Mouse (Mus musculus) Patski (cell line): ENCODE results near the gene Mrgprd. TPM values are rescaled to one million over a fixed set of nuclear protein-coding genes. Genes with fewer than 3 reads are reported as not detected.

Source experiments
- ATAC-seq: fragments of 100-300 bp; one replicate; pipeline ENCODE4 v1.8.0; 2021
- CTCF ChIA-PET: fragments of 350-600 bp; sonication (Branson Sonifier 250); formaldehyde crosslinking; loops from one replicate; lab custom pipeline; 2022; ENCODE audit warnings: inconsistent platforms; lab: Charles Lee
- POLR2A ChIA-PET: fragments of 350-600 bp; sonication (Branson Sonifier 250); formaldehyde crosslinking; loops from one replicate; lab custom pipeline; 2022; ENCODE audit warnings: antibody characterized with exemption, inconsistent platforms; lab: Charles Lee
- DNase-seq: peaks from one replicate; pipeline ENCODE4 v3.0.0-alpha.2; 2011; ENCODE audit warnings: low read depth, low spot score
- H3K27me3 ChIP-seq: fragments of 371-371 bp; one replicate; pipeline ENCODE4 v1.5.1; 2021
- CTCF ChIP-seq: fragments of 100-300 bp; IDR thresholded peaks from one replicate; pipeline ENCODE4 v1.5.1; 2021
- in situ Hi-C: fragments of 300-500 bp; cut with MboI; formaldehyde crosslinking; loops from 3 replicates; pipeline ENCODE4 v1.11.1; 2018; ENCODE audit warnings: low pct_unique_long_range_greater_than_20kb, mixed read lengths
- polyA plus RNA-seq: library from polyadenylated mRNA; unstranded; gene quantifications from one replicate; pipeline ENCODE4 v1.2.3, GENCODE M21; 2021

Mrgprd gene
- polyA plus RNA-seq, 1 experiment from 2014 or later, result not detected

DNA sequence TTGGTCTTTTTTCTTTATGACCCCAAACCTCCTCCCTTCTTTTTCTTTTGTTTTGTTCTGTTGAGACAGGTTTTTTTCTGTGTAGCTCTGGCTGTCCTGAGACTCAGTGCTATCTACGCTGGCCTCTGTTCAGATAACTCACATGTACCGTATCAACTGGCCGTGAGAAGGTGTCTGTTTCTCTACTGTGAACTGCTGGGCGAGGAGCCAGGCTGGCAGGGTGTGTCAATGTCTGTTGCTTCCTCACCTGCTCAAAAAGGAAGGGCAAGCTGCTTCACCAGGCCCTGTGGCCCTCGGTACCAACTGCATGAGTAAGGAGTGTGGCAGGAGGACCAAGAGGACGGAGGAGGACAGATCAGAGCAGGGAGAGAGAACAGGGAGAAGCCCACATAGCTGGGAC lies 27.2 kb upstream of the Mrgprd start:
- ATAC-seq, result no peak
- ChIA-PET POLR2A (no interaction called here), CTCF (interaction anchor here (1.7 kb wide), 1 partner anchor 42 kb away, joined by 6 read pairs; no protein-coding TSS in a partner anchor)
- in situ Hi-C loops, result no loop called here
- DNase-seq, result no peak
- no peaks in the 10 kb centered on the region for H3K27me3 ChIP-seq
- TF ChIP-seq CTCF, result no peak

DNA sequence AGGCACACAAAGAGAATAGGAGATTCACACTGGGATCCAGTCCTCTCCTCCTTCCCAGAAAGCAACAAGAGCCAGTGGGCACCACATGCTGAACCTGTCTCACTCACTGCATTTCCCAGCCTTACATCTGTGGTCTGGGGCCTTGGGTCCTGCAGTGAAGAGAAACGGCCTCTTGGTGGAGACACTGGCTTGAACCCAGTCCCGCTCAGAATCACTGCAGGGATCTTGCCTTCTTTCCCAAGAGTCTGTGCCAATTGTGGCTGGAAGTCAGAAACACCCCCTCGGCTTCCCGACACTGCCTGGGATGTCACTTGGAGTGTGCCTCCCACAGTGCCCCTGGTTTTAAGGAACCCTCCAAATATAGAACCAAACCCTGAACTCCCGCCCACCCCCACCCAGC lies 25.3 kb upstream of the Mrgprd start:
- ChIA-PET CTCF (interaction anchor here (0.6 to 0.8 kb wide), 2 partner anchors 11 to 51 kb away, joined by 3 read pairs; partner anchors contain the start of gene Mrgprf), POLR2A (interaction anchor here (0.7 kb wide), 1 partner anchor 67 kb away, joined by 4 read pairs; no protein-coding TSS in a partner anchor)
- DNase-seq (no peak), ATAC-seq (peak; percentile 62)
- no peaks in the 10 kb centered on the region for H3K27me3 ChIP-seq
- in situ Hi-C loops, result no loop called here
- peak; percentile 85 for TF ChIP-seq CTCF

DNA sequence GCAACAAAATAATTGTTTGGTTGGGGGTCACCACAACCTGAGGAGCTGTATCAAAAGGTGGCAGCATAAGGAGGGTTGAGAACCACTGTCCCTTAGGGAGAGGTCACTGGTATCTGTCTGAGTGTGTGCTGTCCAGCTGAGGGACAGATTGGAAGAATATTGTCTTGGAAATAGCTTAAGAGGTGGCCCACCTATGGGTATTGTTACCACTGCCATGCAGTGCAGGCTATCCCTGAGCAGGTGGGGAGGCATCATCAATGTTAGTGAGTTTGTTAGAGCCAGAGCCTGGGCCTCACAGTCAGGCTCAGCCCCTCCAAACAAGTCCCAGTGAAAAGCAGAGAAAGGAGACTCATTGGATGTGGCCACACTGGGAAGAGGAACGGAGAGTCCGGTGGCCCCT lies 22.8 kb upstream of the Mrgprd start:
- no peak for TF ChIP-seq CTCF
- DNase-seq (no peak), ATAC-seq (no peak)
- POLR2A ChIA-PET, result no interaction called here
- in situ Hi-C loops, result no loop called here
- CTCF ChIA-PET, result interaction anchor here (1.2 to 1.4 kb wide), 2 partner anchors 8 to 39 kb away, joined by 4 to 5 read pairs; partner anchors contain the start of gene Tpcn2
- no peaks in the 10 kb centered on the region for H3K27me3 ChIP-seq

DNA sequence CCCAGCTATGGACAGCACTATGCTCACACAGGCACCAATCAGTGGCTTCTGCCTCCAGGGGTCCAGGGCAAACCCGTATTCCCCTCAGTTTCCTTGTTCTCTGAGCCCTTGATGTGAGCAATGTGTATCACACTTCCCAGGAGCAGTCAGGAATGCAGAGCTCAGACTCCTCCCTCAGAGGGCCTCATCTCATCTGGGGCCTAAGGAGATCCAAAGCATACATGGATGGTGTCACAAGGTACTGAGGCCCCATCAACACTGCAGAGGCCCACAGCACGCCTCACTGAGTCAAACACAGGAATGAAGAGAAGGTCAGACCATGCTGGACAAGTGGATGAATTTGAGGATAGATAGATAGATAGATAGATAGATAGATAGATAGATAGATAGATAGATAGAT lies 21.9 kb upstream of the Mrgprd start:
- in situ Hi-C loops, result no loop called here
- DNase-seq, result no peak
- no peak for TF ChIP-seq CTCF
- ATAC-seq, result no peak
- ChIA-PET POLR2A (interaction anchor here (0.8 kb wide), 1 partner anchor 41 kb away, joined by 3 read pairs; no protein-coding TSS in a partner anchor), CTCF (interaction anchor here (1.4 to 2.0 kb wide), 2 partner anchors 9 kb away, joined by 4 to 6 read pairs; partner anchors contain the start of gene Tpcn2)
- H3K27me3 ChIP-seq, result no peaks in the 10 kb centered on the region

DNA sequence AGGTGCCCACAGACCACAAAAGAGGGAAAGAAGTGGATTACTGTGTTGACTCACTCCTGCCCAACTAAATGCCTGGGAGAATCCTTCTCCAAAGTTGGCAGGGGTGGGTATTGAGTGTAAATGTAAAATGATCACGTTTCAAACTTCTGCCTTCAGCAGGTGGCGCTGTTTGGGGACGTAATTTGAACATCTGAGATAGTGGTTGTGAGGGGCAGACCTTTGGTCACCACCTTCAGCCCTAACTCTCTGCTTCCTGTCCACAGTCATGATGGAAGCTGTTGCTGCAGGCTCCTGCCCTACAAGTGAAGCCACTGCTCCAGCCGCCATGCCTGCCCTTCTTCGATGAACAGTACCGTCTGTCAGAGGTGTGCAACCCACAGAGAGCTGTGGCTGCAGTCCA lies 20.8 kb upstream of the Mrgprd start:
- peak; percentile 74 for TF ChIP-seq CTCF
- no peak for DNase-seq

DNA sequence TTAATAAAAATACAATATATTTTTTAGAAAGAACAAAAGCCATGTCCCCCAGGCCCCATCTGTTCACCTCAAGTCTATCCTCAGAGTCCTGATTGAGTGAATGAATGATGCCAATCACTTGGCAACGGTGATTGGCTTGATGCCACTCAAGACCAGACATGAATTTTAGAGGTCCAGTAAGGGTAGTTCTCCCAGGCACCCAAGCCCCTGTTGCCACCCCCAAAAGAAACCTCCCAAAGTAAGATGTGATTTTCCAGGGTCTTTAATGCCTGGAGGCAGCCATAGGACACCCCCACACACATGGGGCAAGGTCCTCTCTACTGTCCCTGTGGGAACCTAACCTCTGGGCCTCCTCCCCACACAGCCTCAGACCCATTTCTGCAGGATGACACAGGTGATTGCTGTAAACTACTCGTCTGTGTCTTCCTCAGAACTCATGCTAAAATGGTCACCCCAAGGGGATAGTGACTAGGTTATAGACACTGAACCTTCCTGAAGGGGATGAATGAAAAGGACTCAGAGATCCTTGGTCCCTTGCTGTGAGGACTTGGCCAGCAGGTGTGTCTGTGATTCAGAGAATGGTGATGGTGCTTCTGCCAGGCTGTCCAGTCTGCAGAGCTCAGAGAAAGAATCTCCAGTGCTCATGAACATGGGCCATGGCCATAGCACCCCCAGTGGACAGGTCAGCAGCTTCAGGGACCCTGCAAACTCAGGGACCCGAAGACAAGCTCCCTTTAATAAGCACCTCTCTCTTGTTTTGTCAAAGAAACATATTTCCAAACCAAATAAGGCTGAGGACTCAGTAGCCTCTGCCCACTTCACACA lies 15.8 kb upstream of the Mrgprd start:
- no peak for TF ChIP-seq CTCF
- in situ Hi-C loops, result no loop called here
- ATAC-seq (no peak), DNase-seq (no peak)
- CTCF ChIA-PET, result no interaction called here
- POLR2A ChIA-PET, result no interaction called here
- H3K27me3 ChIP-seq, result no peaks in the 10 kb centered on the region

More for the DNA sequence above, 20.8 kb upstream of the Mrgprd start:
- ChIA-PET POLR2A (no interaction called here), CTCF (interaction anchor here (0.8 to 2.0 kb wide), 6 partner anchors 9 to 41 kb away, joined by 3 to 10 read pairs (median 4); partner anchors contain the start of gene Tpcn2)
- no peaks in the 10 kb centered on the region for H3K27me3 ChIP-seq
- ATAC-seq, result no peak
- in situ Hi-C loops, result no loop called here

DNA sequence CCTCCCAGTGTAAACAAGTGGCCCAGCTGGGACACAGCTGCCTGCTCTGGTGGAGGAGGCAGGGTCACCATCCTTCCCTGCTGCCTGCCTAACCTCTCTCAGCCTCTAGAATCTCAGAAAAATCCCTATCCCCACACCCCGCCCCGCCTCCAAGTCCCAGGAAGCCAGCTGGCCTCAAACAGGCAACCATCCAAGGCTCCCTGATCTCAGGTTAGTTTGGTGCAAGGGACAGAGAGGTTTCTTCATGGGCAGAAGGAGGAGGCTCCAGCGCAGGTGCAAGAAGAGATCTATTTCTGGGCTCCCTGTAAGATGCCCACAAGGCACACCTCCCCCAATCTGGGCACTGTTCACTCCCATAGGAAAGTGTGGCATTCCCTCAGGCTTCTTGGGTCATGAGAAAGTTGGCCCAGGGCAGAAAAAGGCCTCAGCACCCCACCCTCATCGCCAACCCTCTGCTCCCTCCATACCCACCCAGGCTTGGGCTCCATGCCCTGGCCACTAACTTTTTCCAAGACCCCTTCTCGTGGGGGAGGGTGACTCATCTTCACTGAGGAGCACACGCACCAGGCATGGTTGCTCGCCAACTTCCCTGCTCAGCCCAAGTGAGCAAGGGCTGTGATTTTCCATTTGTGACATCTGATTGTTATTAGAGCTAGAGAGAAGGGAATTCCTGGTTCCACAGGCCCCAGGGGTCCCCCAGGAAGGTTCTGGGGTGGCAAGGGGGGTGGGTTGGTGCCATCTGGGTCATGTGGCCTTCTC lies 14.9 kb upstream of the Mrgprd start:
- TF ChIP-seq CTCF, result no peak
- ChIA-PET POLR2A (no interaction called here), CTCF (interaction anchor here (1.1 kb wide), 1 partner anchor 11 kb away, joined by 3 read pairs; no protein-coding TSS in a partner anchor)
- no peak for ATAC-seq
- in situ Hi-C loops, result no loop called here
- DNase-seq, result no peak
- H3K27me3 ChIP-seq, result no peaks in the 10 kb centered on the region

DNA sequence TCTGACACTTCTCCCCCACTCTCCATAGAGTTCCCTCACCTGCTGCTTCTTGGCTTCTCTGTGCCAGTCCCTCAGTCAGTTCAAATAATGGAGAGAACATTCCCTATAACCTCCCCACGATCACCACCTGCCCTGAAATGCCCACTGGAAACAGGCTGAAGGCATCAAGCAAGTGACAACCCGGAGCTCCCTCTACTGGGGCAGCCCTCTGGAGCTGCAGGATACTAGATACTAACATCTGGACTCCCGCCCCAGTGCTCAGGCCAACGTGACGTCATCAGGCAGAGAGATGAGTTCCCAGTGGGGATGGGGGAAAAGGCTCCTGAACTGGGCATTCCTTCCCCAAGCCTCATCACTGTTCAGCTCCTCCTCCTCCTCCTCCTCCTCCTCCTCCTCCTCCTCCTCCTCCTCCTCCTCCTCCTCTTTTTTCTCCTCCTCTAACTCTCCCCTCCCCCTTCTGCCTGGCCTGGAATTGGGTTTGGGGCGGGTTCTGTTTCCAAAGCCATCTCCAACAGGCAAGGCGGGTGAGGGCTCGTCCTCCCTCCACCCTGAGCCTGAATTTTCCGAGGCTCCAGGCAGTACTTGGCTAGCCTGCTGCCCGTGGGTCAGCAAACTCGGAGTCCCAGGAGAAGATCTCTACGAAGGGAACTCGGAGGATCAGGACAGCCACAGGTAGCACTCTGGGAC lies 14.2 kb upstream of the Mrgprd start, which contains the start of gene Mrgprf:
TSS of gene Mrgprf (plus strand) at position 508 of the 687 bp plus-strand sequence.
- in situ Hi-C loops, result no loop called here
- DNase-seq, result no peak
- no peaks in the 10 kb centered on the region for H3K27me3 ChIP-seq
- TF ChIP-seq CTCF, result no peak
- CTCF ChIA-PET, result interaction anchor here (1.1 kb wide), 1 partner anchor 12 kb away, joined by 3 read pairs; no protein-coding TSS in a partner anchor
- POLR2A ChIA-PET, result no interaction called here
- ATAC-seq, result no peak

DNA sequence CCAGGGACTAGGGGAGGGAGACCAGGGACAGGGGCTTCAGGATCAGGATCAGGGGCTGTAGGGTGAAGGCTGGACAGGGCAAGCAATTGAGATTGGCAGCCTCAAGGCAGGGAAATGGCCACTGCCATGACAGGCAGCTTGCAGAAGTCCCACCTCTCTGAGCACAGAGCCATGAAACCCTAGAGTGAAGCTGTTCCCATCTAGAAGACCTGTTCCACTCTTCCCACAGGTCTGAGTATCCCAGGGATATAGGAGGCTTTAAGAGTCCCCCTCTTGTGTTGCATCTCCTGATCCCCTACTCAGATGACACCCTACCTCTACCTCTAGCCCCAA lies 13.7 kb upstream of the Mrgprd start:
- ATAC-seq, result no peak

More for the DNA sequence above, 13.7 kb upstream of the Mrgprd start:
- H3K27me3 ChIP-seq, result no peaks in the 10 kb centered on the region
- ChIA-PET CTCF (interaction anchor here (1.1 kb wide), 1 partner anchor 12 kb away, joined by 3 read pairs; no protein-coding TSS in a partner anchor), POLR2A (no interaction called here)
- no peak for DNase-seq
- in situ Hi-C loops, result no loop called here
- no peak for TF ChIP-seq CTCF
